Mouse (Mus musculus) embryonic facial prominence, embryonic 11.5 days (tissue): ENCODE data around the gene Gabarapl2. TPM values are rescaled to one million over a fixed set of nuclear protein-coding genes. Genes with fewer than 3 reads are reported as not detected.
A peak's percentile ranks its signal among the peaks of the same experiment; 100 is the strongest.

Source experiments
- ATAC-seq: fragments of 200-750 bp; cut with Nextera tagmentation; replicated peaks from 2 replicates; pipeline ENCODE4 v1.8.0; 2017; ENCODE audit warnings: low read depth; ENCODE audit not compliant: insufficient number of reproducible peaks, low FRiP score, low TSS enrichment
- DNase-seq: peaks from one replicate; pipeline ENCODE4 v3.0.0-alpha.2; 2015; ENCODE audit warnings: low spot score
- H3K27ac ChIP-seq: fragments of 300-500 bp; sonication (generic); replicated peaks from 2 replicates; pipeline ENCODE4 v1.5.1; 2014; ENCODE audit warnings: mild to moderate bottlenecking, low read depth, low read length, control low read depth
- H3K27me3 ChIP-seq: fragments of 300-500 bp; sonication (generic); 2 replicates; pipeline ENCODE4 v1.6.1; 2014; ENCODE audit warnings: mild to moderate bottlenecking, low read length, moderate library complexity, mixed read lengths; ENCODE audit not compliant: control insufficient read depth, insufficient read depth
- H3K36me3 ChIP-seq: fragments of 300-500 bp; sonication (generic); replicated peaks from 2 replicates; pipeline ENCODE4 v1.6.1; 2014; ENCODE audit warnings: low read depth, mild to moderate bottlenecking, low read length, moderate library complexity, mixed read lengths; ENCODE audit not compliant: control insufficient read depth, insufficient read depth
- H3K4me1 ChIP-seq: fragments of 300-500 bp; sonication (generic); 2 replicates; pipeline ENCODE4 v1.6.1; 2014; ENCODE audit warnings: low read length, mixed read lengths; ENCODE audit not compliant: control insufficient read depth, insufficient read depth
- H3K4me2 ChIP-seq: fragments of 300-500 bp; sonication (generic); 2 replicates; pipeline ENCODE4 v1.6.1; 2014; ENCODE audit warnings: low read depth, mild to moderate bottlenecking, control low read depth, low read length, moderate library complexity
- H3K4me3 ChIP-seq: fragments of 300-500 bp; sonication (generic); 2 replicates; pipeline ENCODE4 v1.5.1; 2014; ENCODE audit warnings: low read depth, low read length, control low read depth
- H3K9ac ChIP-seq: fragments of 300-500 bp; sonication (generic); replicated peaks from 2 replicates; pipeline ENCODE4 v1.6.1; 2014; ENCODE audit warnings: mild to moderate bottlenecking, control low read depth, low read length
- H3K9me3 ChIP-seq: fragments of 300-500 bp; sonication (generic); replicated peaks from 2 replicates; pipeline ENCODE4 v1.6.1; 2016; ENCODE audit warnings: mild to moderate bottlenecking, low read length, inconsistent platforms, mixed read lengths; ENCODE audit not compliant: control insufficient read depth
- WGBS: fragments of 180-500 bp; shearing (Covaris S2); extraction: QIAGEN DNeasy Blood & Tissue Kit; methylation state at CpG from one replicate; pipeline ENCODE4 v1.1.7; 2014; 5-methylcytosine and 5-hydroxymethylcytosine counted together
- polyA plus RNA-seq: library from polyadenylated mRNA; unstranded; fragments of >200 nt; fragmentation: Nextera tagmentation; extraction: Ambion mirVana; gene quantifications from 2 replicates; pipeline ENCODE4 v1.2.1, GENCODE M21; 2014

Gene Gabarapl2
- 222 and 230 TPM in 2 replicates for polyA plus RNA-seq

DNA sequence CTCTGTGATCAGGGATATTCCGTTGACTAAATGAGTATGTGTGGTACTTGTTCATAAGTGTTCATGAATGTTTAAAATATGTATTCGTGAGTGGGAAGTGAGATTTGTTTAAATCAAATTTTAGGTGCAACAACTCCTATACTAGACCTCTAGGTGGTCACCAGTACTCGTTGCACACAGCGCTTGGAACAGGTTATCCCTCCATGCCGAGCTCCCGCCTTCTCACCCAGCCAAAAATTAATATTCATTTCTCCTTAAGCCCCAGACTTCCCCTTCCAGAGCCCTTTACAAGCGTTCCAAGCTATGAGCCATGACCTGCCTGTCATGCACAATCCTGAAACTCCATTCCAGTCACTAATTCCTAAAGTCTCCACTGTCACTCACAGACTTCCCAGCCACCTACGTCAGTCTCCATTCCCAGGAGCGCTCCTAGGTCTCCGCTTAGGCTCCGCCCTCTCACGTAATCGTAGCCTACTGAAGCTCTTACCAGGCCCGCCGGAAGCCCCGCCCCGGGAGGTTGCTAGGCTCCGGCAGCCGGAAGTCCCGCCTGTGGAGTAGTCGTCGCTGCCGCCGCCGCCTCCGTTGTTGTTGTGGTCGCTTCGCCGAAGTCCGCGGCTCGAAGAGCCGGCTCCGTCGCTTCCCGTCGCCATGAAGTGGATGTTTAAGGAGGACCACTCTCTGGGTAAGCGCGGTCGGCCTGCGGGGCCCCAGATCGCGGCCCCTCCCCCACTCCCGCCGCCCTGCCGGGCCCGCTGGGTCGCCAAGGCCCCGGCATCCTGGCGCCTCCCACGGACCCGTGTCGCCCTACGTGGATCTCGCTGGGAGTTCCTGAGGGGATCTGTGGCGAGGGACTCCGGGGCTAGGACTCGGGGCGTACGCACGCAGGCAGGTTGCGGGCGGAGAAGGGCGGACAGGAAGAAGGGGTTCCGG is at the start of gene Gabarapl2:
Gabarapl2 (plus strand) TSS at position 533 of the 930 bp plus-strand sequence.
- Histone ChIP-seq H3K4me2 (peak within 1 kb of the TSS; percentile 91), H3K4me1 (peaks cover 4% of the 10 kb centered on the region; the same call in 1 of the 2 replicates), H3K4me3 (peak within 1 kb of the TSS; percentile 76), H3K36me3 (no peaks in the 10 kb centered on the region), H3K9ac (peak within 1 kb of the TSS; percentile 75), H3K27me3 (no peaks in the 10 kb centered on the region), H3K27ac (no peak within 1 kb of the TSS; the same call in 1 of the 2 replicates), H3K9me3 (no peaks in the 10 kb centered on the region)
- WGBS = under 1% methylated on average over 65 of the region's 65 CpGs
- DNase-seq = peak; percentile 99
- peak; percentile 95 for ATAC-seq

GRCm38 (mm10) chr8:111890911-111891303 is 49.6 kb upstream of the Gabarapl2 start:
- ATAC-seq (no peak), DNase-seq (no peak)
- H3K4me1 ChIP-seq = peaks cover 3% of the 10 kb centered on the region
- H3K9me3 ChIP-seq = no peaks in the 10 kb centered on the region
- no peaks in the 10 kb centered on the region for H3K36me3 ChIP-seq
- H3K4me2 ChIP-seq = 0 out of 2 replicates have a peak overlapping the region, but pooled peaks have one; percentile 43
- H3K27me3 ChIP-seq = peaks cover 27% of the 10 kb centered on the region
- H3K27ac ChIP-seq = no peak overlapping the region
- no peak overlapping the region for H3K4me3 ChIP-seq
- H3K9ac ChIP-seq = no peak overlapping the region
- 59% methylated on average over 6 of the region's 6 CpGs for WGBS

GRCm38 (mm10) chr8:111891983-111892382 is 48.5 kb upstream of the Gabarapl2 start:
- H3K36me3 ChIP-seq = no peaks in the 10 kb centered on the region
- no peak overlapping the region for H3K4me3 ChIP-seq
- no peak overlapping the region for H3K4me2 ChIP-seq
- H3K27ac ChIP-seq = no peak overlapping the region
- WGBS = 20% methylated on average over 8 of the region's 8 CpGs
- H3K9ac ChIP-seq = no peak overlapping the region
- H3K27me3 ChIP-seq = peaks cover 27% of the 10 kb centered on the region
- DNase-seq = peak; percentile 38
- ATAC-seq = no peak
- no peaks in the 10 kb centered on the region for H3K9me3 ChIP-seq
- peaks cover 3% of the 10 kb centered on the region for H3K4me1 ChIP-seq

DNA sequence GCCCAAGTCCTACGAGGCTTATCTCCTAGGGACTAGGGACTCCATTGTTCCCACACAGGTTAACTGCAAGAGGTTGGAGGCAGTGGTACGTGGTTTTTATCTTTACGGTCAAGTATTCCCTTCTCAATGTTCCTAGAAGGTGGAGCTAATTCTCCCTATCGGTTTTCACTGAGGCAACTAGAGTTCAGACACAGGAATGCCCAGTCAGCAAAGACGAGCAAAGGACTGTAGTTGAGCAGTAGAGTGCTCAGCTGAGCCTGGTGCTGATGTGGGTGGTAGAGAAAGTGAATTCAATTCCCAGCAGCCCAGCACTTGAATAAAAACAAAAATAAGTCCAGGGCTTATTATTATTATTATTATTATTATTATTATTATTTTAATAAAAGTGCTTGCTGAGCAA is 47.9 kb upstream of the Gabarapl2 start:
- 60% methylated on average over 5 of the region's 5 CpGs for WGBS
- peaks cover 27% of the 10 kb centered on the region for H3K27me3 ChIP-seq
- H3K36me3 ChIP-seq = no peaks in the 10 kb centered on the region

GRCm38 (mm10) chr8:111894955-111895354 is 45.5 kb upstream of the Gabarapl2 start:
- Histone ChIP-seq H3K4me3 (no peak overlapping the region), H3K9me3 (no peaks in the 10 kb centered on the region), H3K27ac (no peak overlapping the region), H3K4me2 (no peak overlapping the region), H3K9ac (no peak overlapping the region), H3K27me3 (peaks cover 15% of the 10 kb centered on the region), H3K4me1 (peaks cover 3% of the 10 kb centered on the region), H3K36me3 (no peaks in the 10 kb centered on the region)
- ATAC-seq (no peak), DNase-seq (no peak)
- WGBS = 84% methylated on average over 7 of the region's 7 CpGs

More for the DNA sequence above, 47.9 kb upstream of the Gabarapl2 start:
- Histone ChIP-seq H3K4me3 (no peak overlapping the region), H3K4me1 (peaks cover 3% of the 10 kb centered on the region), H3K27ac (no peak overlapping the region), H3K4me2 (no peak overlapping the region), H3K9ac (no peak overlapping the region), H3K9me3 (no peaks in the 10 kb centered on the region)
- ATAC-seq = no peak
- no peak for DNase-seq

DNA sequence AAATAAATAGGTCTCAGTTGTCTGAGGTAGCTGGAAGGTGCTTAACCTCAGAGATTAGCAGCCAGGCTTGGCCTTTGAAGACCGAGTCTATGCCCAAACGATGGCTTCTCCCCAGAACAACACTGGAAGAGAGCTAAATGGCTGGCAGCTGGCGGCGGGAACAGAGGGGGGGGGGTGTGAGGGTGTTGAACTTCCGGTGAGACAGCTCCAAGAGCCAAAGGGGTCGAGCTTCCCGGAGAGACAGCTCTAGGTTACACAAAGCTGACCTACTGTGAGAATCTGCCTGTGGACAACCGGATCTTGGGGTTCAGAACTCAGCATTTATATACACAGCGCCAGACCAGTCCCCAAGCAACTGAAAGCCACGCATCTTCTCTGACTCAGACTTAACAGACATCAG is 41.9 kb upstream of the Gabarapl2 start:
- H3K9me3 ChIP-seq = no peaks in the 10 kb centered on the region
- no peak overlapping the region for H3K4me3 ChIP-seq
- no peak overlapping the region for H3K9ac ChIP-seq
- no peak overlapping the region for H3K4me2 ChIP-seq
- WGBS = 34% methylated on average over 10 of the region's 10 CpGs
- H3K27ac ChIP-seq = no peak overlapping the region
- DNase-seq (no peak), ATAC-seq (no peak)
- H3K4me1 ChIP-seq = no peaks in the 10 kb centered on the region
- no peaks in the 10 kb centered on the region for H3K36me3 ChIP-seq
- no peaks in the 10 kb centered on the region for H3K27me3 ChIP-seq

GRCm38 (mm10) chr8:111902080-111902479 is 38.4 kb upstream of the Gabarapl2 start:
- Histone ChIP-seq H3K36me3 (no peaks in the 10 kb centered on the region), H3K27me3 (no peaks in the 10 kb centered on the region), H3K4me1 (no peaks in the 10 kb centered on the region), H3K4me2 (no peak overlapping the region), H3K9me3 (no peaks in the 10 kb centered on the region), H3K27ac (no peak overlapping the region), H3K9ac (no peak overlapping the region), H3K4me3 (no peak overlapping the region)
- 15% methylated on average over 5 of the region's 5 CpGs for WGBS
- DNase-seq (peak; percentile 41), ATAC-seq (0 out of 2 replicates have a peak, but pooled peaks have one; percentile 48)

DNA sequence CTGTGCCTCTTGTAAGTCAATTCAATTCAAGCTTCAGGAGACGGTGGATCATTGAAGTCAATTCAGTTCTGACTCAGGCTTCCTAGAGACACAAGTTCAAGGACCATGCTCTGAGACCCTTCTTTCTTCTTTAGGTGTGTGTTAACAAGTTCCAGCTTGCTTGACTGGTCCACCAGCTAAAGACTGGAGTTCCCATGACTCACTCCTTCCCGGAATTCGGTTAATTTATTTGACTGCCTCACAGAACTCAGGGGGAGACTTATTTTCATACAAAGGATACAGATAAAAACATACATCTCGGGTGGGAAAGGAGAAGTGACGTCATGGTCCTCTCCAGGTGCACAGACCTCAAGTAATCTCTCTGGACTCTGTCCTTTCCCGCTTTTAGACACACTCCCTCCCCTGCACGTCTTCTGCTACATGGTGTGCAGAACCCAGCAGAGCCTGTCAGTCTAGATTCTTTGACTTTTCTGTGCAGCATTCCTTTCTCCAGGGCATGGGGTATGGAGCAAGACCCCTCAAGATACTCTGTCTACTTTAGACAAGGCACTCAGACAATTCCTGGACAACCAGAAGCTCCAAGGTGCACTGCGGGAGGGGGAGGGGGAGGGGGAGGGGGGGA is 34.9 kb upstream of the Gabarapl2 start:
- H3K9ac ChIP-seq = no peak overlapping the region
- 69% methylated on average over 7 of the region's 8 CpGs for WGBS
- no peak overlapping the region for H3K27ac ChIP-seq
- H3K9me3 ChIP-seq = no peaks in the 10 kb centered on the region
- no peak overlapping the region for H3K4me2 ChIP-seq
- no peaks in the 10 kb centered on the region for H3K36me3 ChIP-seq
- peaks cover 12% of the 10 kb centered on the region for H3K27me3 ChIP-seq
- DNase-seq (no peak), ATAC-seq (no peak)
- H3K4me1 ChIP-seq = no peaks in the 10 kb centered on the region; the same call in 1 of the 2 replicates
- H3K4me3 ChIP-seq = no peak overlapping the region
